ENCODE assay signal across 9 mouse cellular contexts in genomic region chr15:84253757-84254156, GRCm38 (mm10). TPM values are rescaled to one million over a fixed set of nuclear protein-coding genes. Genes with fewer than 3 reads are reported as not detected.
DNase-seq lines count a peak whose midpoint lies in the region; ATAC-seq lines count a peak whose summit lies in the region.
"Had no signal": no experiment of that assay in that cellular context is flagged by ENCODE, and none has a peak within 500 bp of the region (broad histone marks: within the 10 kb centered on the region; RNA-seq: fewer than 3 reads in every experiment).

No protein-coding gene starts in this region.

- no peak overlapping the region for H3K9ac ChIP-seq in embryonic facial prominence, embryonic 14.5 days (ENCODE audit: low read depth, low read length)
- H3K9ac ChIP-seq: intestine, embryonic 15.5 days; liver, embryonic 14.5 days had no signal

- WGBS in embryonic facial prominence, embryonic 14.5 days, result 47% methylated on average over 11 of the region's 11 CpGs

- H3K27ac ChIP-seq in embryonic facial prominence, embryonic 14.5 days (replicated peaks; ENCODE audit: low read depth, low read length), result peak overlapping the region; percentile 10; the same call in 1 of the 2 replicates
- H3K27ac ChIP-seq: intestine, embryonic 15.5 days; liver, embryonic 14.5 days had no signal

- 0 out of 2 replicates have a peak, but pooled peaks cover 10% of the 10 kb centered on the region for H3K4me1 ChIP-seq in embryonic facial prominence, embryonic 14.5 days (ENCODE audit: control insufficient read depth, insufficient read depth, low read length)

- peak; percentile 50 for DNase-seq in layer of hippocampus, adult 11-12 months (ENCODE audit: low spot score)
- DNase-seq in layer of hippocampus, postnatal 10 days (ENCODE audit: low spot score in 2 of 2), result no peak
- peak; percentile 41 for DNase-seq in cerebellum, adult 11 months
- peak; percentile 68 for DNase-seq in embryonic facial prominence, embryonic 14.5 days (ENCODE audit: low spot score)
- peak; percentile 35 to 44 for DNase-seq in layer of hippocampus, postnatal 36 days
- no peak for DNase-seq in yolk sac, embryonic 10.5 days (ENCODE audit: low spot score)
- no peak for DNase-seq in thymus, postnatal 10 days (ENCODE audit: low spot score in 2 of 2)

- no peak overlapping the region for H3K4me3 ChIP-seq in embryonic facial prominence, embryonic 14.5 days (ENCODE audit: low read depth, low read length)
- H3K4me3 ChIP-seq: intestine, embryonic 15.5 days had no signal

- no peaks in the 10 kb centered on the region for H3K9me3 ChIP-seq in embryonic facial prominence, embryonic 14.5 days (ENCODE audit: control insufficient read depth, low read length)
- H3K9me3 ChIP-seq: intestine, embryonic 15.5 days had no signal

- ATAC-seq in embryonic facial prominence, embryonic 14.5 days (ENCODE audit: low read depth), result peak; percentile 48; the same call in 1 of the 2 replicates
- ATAC-seq: intestine, embryonic 15.5 days had no signal

- no peaks in the 10 kb centered on the region for H3K27me3 ChIP-seq in embryonic facial prominence, embryonic 14.5 days (replicated peaks; ENCODE audit: control insufficient read depth, insufficient read depth, low read length)
- H3K27me3 ChIP-seq: intestine, embryonic 15.5 days had no signal

- no peaks in the 10 kb centered on the region for H3K36me3 ChIP-seq in embryonic facial prominence, embryonic 14.5 days (ENCODE audit: control insufficient read depth, insufficient read depth, low read length)
- H3K36me3 ChIP-seq: intestine, embryonic 15.5 days had no signal

- H3K4me2 ChIP-seq in embryonic facial prominence, embryonic 14.5 days (ENCODE audit: low read depth, low read length), result no peak overlapping the region
- H3K4me2 ChIP-seq: intestine, embryonic 15.5 days had no signal

RNA-seq across cellular contexts. Expression of gene Parvb, which starts 21.9 kb away (rescaled TPM):
- total RNA-seq in layer of hippocampus, postnatal 10 days (2021), result 10 to 100 TPM; 37.2 TPM
- polyA plus RNA-seq in embryonic facial prominence, embryonic 14.5 days (2014; fragmentation: Nextera tagmentation; extraction: Ambion mirVana), result 5.0 and 7.8 TPM in 2 replicates
- 10 to 100 TPM; 32.4 to 37.7 TPM for total RNA-seq in layer of hippocampus, postnatal 36 days (2021)

Comparison
In these comparisons a context has a peak if more than half of its experiments do, and no peak if none do; other contexts are left out.
1. DNase-seq: peak in layer of hippocampus, adult 11-12 months (single experiment), cerebellum, adult 11 months (single experiment), embryonic facial prominence, embryonic 14.5 days (single experiment) and layer of hippocampus, postnatal 36 days (2 of 2); none in layer of hippocampus, postnatal 10 days (0 of 2), yolk sac, embryonic 10.5 days (single experiment) and thymus, postnatal 10 days (0 of 2).